Mouse (Mus musculus) neural tube, embryonic 13.5 days (tissue): ENCODE results near the gene Tnrc6b. TPM values are rescaled to one million over a fixed set of nuclear protein-coding genes. Genes with fewer than 3 reads are reported as not detected.

Source experiments
- ATAC-seq: fragments of 200-750 bp; cut with Nextera tagmentation; 2 replicates; pipeline ENCODE4 v1.8.0; 2017; ENCODE audit warnings: low read depth, mild to moderate bottlenecking, moderate TSS enrichment, moderate library complexity
- H3K27ac ChIP-seq: fragments of 300-500 bp; sonication (generic); replicated peaks from 2 replicates; pipeline ENCODE4 v1.5.1; 2015; ENCODE audit warnings: moderate library complexity, mild to moderate bottlenecking, inconsistent platforms
- H3K27me3 ChIP-seq: fragments of 300-500 bp; sonication (generic); 2 replicates; pipeline ENCODE4 v1.6.1; 2015; ENCODE audit warnings: mild to moderate bottlenecking, inconsistent platforms
- H3K36me3 ChIP-seq: fragments of 300-500 bp; sonication (generic); 2 replicates; pipeline ENCODE4 v1.6.1; 2015; ENCODE audit warnings: mild to moderate bottlenecking, inconsistent platforms
- H3K4me1 ChIP-seq: fragments of 300-500 bp; sonication (generic); replicated peaks from 2 replicates; pipeline ENCODE4 v1.6.1; 2015; ENCODE audit warnings: inconsistent platforms
- H3K4me2 ChIP-seq: fragments of 300-500 bp; sonication (generic); 2 replicates; pipeline ENCODE4 v1.6.1; 2015; ENCODE audit warnings: inconsistent platforms, mild to moderate bottlenecking, moderate library complexity
- H3K4me3 ChIP-seq: fragments of 300-500 bp; sonication (generic); 2 replicates; pipeline ENCODE4 v1.5.1; 2015; ENCODE audit warnings: mild to moderate bottlenecking, inconsistent platforms
- H3K9ac ChIP-seq: fragments of 300-500 bp; sonication (generic); 2 replicates; pipeline ENCODE4 v1.6.1; 2015; ENCODE audit warnings: moderate library complexity, mild to moderate bottlenecking, inconsistent platforms
- H3K9me3 ChIP-seq: fragments of 300-500 bp; sonication (generic); 2 replicates; pipeline ENCODE4 v1.6.1; 2016; ENCODE audit warnings: inconsistent platforms
- WGBS: fragments of 180-500 bp; shearing (Covaris S2); methylation state at CpG from one replicate; pipeline ENCODE4 v1.1.7; 2015; 5-methylcytosine and 5-hydroxymethylcytosine counted together
- polyA plus RNA-seq: library from polyadenylated mRNA; unstranded; fragments of >200 nt; fragmentation: Nextera tagmentation; extraction: Ambion mirVana; gene quantifications from 2 replicates; pipeline ENCODE4 v1.2.1, GENCODE M21; 2015

The Tnrc6b gene
- polyA plus RNA-seq, 1 experiment from 2014 or later: 35.5 TPM

DNA sequence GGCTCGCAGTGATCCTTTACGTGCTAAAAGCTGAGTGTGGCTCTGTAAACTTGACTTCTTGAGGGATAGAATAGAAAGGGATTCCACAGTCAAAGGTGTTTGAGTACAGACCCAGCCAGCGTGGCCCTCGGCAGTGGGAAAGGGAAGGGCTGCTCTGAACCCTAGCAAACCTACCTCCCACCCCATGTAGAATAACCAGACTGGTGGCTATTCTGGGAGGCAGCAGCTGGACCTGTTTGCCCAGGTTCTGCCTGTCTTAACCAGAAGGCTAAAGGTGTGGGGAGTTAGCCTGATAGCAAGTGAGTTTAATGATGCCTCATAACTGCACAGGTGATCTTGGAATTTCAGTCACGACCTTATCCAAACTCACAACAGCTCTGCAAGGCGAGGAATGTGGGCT lies 28.0 kb upstream of the Tnrc6b start:
- ATAC-seq: no peak
- Histone ChIP-seq H3K4me1 (peaks cover 64% of the 10 kb centered on the region), H3K4me3 (no peak overlapping the region), H3K9me3 (no peaks in the 10 kb centered on the region), H3K27me3 (no peaks in the 10 kb centered on the region), H3K27ac (peak overlapping the region; percentile 19; the same call in 1 of the 2 replicates), H3K4me2 (no peak overlapping the region), H3K9ac (no peak overlapping the region), H3K36me3 (no peaks in the 10 kb centered on the region)
- 91% methylated on average over 6 of the region's 6 CpGs for WGBS

DNA sequence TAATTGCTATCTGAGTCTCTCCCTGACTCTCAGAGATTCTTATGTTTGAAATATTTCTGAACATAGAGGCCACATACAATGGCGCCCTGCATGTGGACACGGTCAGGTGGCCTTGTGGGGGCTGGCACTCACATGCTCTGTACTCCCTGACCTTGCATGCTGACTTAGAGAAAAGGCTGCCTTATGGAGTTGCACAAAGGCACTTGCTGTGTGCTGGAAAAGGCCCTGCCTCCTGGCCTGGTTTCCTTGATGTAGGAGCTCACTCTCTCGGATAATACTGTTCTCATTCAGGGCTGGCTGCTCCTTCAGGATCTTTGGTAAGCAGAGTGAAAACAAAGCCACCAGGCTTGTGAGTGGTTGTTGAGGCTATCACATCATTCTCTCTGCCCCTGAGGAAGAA lies 27.1 kb upstream of the Tnrc6b start:
- no peak overlapping the region for H3K9ac ChIP-seq
- no peaks in the 10 kb centered on the region for H3K27me3 ChIP-seq
- H3K4me1 ChIP-seq: peaks cover 61% of the 10 kb centered on the region
- H3K4me2 ChIP-seq: no peak overlapping the region
- H3K36me3 ChIP-seq: no peaks in the 10 kb centered on the region
- WGBS: 52% methylated on average over 3 of the region's 3 CpGs
- no peak overlapping the region for H3K4me3 ChIP-seq
- ATAC-seq: no peak
- no peaks in the 10 kb centered on the region for H3K9me3 ChIP-seq
- H3K27ac ChIP-seq: peak overlapping the region; percentile 19; the same call in 1 of the 2 replicates

GRCm38 (mm10) chr15:80684786-80685602 lies 26.1 kb upstream of the Tnrc6b start:
- H3K4me2 ChIP-seq: no peak overlapping the region
- no peaks in the 10 kb centered on the region for H3K9me3 ChIP-seq
- peak overlapping the region; percentile 49; the same call in 1 of the 2 replicates for H3K27ac ChIP-seq
- no peaks in the 10 kb centered on the region for H3K36me3 ChIP-seq
- no peak overlapping the region for H3K9ac ChIP-seq
- H3K4me1 ChIP-seq: peaks cover 51% of the 10 kb centered on the region
- ATAC-seq: 0 out of 2 replicates have a peak, but pooled peaks have one; percentile 15
- WGBS: 17% methylated on average over 8 of the region's 8 CpGs
- H3K4me3 ChIP-seq: no peak overlapping the region
- H3K27me3 ChIP-seq: no peaks in the 10 kb centered on the region

DNA sequence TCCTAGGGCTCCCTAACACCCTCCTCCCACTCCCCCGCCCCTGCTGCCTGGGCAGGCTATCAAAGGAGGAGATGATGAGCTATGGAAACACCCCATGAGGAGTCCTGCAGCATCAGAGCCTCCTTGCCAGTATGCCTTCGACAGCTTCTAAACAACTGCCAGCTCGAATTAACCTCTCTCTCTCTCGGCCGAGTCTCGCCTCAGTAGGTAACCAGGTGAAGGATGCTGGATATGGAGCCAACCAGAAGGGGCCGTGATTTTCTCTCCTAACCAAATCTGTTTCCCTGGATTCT lies 25.6 kb upstream of the Tnrc6b start:
- peak overlapping the region; percentile 49; the same call in 1 of the 2 replicates for H3K27ac ChIP-seq
- H3K4me2 ChIP-seq: no peak overlapping the region
- H3K9ac ChIP-seq: no peak overlapping the region

GRCm38 (mm10) chr15:80688536-80688935 lies 22.6 kb upstream of the Tnrc6b start:
- Histone ChIP-seq H3K9me3 (no peaks in the 10 kb centered on the region), H3K9ac (no peak overlapping the region), H3K36me3 (no peaks in the 10 kb centered on the region), H3K4me3 (no peak overlapping the region), H3K4me1 (peaks cover 39% of the 10 kb centered on the region), H3K27ac (no peak overlapping the region), H3K4me2 (no peak overlapping the region), H3K27me3 (peaks cover 5% of the 10 kb centered on the region; the same call in 1 of the 2 replicates)
- WGBS: 85% methylated on average over 7 of the region's 7 CpGs
- ATAC-seq: no peak

More for the DNA sequence above, 25.6 kb upstream of the Tnrc6b start:
- Histone ChIP-seq H3K9me3 (no peaks in the 10 kb centered on the region), H3K36me3 (no peaks in the 10 kb centered on the region), H3K4me3 (no peak overlapping the region), H3K4me1 (peaks cover 45% of the 10 kb centered on the region), H3K27me3 (no peaks in the 10 kb centered on the region)
- peak; percentile 69 for ATAC-seq
- WGBS: 24% methylated on average over 7 of the region's 7 CpGs

DNA sequence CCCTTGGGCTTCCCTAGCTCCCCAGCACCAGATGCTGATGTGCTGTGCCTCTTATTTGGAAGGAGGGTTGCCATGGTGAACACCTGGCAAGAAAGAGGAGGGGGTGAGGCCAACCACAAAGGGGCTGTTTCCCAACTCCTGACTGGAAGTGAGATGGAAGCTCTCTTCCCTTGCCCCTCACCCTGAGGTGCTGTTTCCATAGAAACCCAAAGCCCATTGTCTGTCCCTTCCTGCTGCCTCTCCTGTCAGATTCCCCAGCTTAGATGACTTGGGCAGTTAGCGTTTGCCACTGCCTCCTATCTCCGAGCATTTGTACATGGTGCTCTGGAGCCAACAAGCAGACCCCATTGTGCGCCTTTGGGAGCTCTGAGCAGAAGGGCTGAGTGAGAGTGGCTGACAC lies 17.6 kb upstream of the Tnrc6b start:
- Histone ChIP-seq H3K4me3 (no peak overlapping the region), H3K4me2 (no peak overlapping the region), H3K27ac (no peak overlapping the region), H3K9me3 (no peaks in the 10 kb centered on the region), H3K4me1 (peaks cover 27% of the 10 kb centered on the region), H3K9ac (no peak overlapping the region), H3K36me3 (no peaks in the 10 kb centered on the region), H3K27me3 (peaks cover 5% of the 10 kb centered on the region; the same call in 1 of the 2 replicates)
- 31% methylated on average over 3 of the region's 3 CpGs for WGBS
- ATAC-seq: no peak

GRCm38 (mm10) chr15:80694125-80694910 lies 16.8 kb upstream of the Tnrc6b start:
- H3K27ac ChIP-seq: no peak overlapping the region
- peak overlapping the region; percentile 50; the same call in 1 of the 2 replicates for H3K9ac ChIP-seq
- no peak overlapping the region for H3K4me3 ChIP-seq
- H3K4me2 ChIP-seq: peak overlapping the region; percentile 40
- H3K36me3 ChIP-seq: no peaks in the 10 kb centered on the region
- WGBS: 28% methylated on average over 11 of the region's 11 CpGs
- peak; percentile 52 for ATAC-seq
- H3K4me1 ChIP-seq: peaks cover 27% of the 10 kb centered on the region
- no peaks in the 10 kb centered on the region for H3K9me3 ChIP-seq
- peaks cover 5% of the 10 kb centered on the region; the same call in 1 of the 2 replicates for H3K27me3 ChIP-seq

- Histone ChIP-seq H3K27me3 (peaks cover 5% of the 10 kb centered on the region; the same call in 1 of the 2 replicates), H3K9me3 (no peaks in the 10 kb centered on the region), H3K4me1 (peaks cover 27% of the 10 kb centered on the region), H3K27ac (no peak overlapping the region), H3K9ac (no peak overlapping the region), H3K36me3 (no peaks in the 10 kb centered on the region), H3K4me3 (no peak overlapping the region), H3K4me2 (no peak overlapping the region)
- no peak for ATAC-seq
- 53% methylated on average over 5 of the region's 5 CpGs for WGBS
Observed at GRCm38 (mm10) chr15:80697564-80697963, 13.5 kb upstream of the Tnrc6b start.

DNA sequence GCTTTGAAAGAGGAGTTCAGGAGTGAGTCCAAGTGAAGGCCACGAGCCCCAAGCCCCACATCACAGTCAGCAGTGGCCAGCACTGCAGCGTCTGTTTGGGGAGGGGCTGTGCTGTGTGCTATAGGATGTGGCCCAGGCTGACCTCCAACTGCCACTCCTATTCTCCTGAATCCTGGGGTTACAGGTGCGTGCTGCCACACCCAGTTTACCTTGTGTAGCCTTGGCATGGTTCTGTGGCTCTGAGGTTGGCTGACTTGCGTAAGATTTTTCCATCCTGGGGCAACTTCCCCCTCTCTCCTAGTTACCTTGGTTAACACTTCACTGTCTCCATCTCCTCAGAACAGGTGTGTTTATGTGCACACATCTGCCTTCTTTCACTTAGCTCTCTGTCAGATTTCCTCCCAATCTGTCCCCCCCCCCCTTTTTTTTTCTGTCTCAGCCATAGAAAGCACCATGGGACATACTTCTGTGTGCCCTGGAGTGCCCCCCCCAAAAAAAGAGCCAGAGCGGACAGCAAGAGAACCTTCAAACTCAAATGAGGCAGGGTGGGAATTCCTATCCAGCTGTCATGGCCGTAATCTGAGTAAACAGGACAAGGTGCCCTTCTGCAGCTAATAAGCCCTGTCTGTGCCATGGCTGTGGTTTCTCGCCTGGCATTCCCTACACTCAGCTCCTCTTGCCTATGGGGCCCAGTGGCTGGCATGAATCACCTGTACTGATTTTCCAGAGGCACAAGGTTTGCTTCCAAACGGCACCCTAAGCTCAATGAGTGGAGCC lies 9.4 kb upstream of the Tnrc6b start:
- H3K4me2 ChIP-seq: no peak overlapping the region
- no peaks in the 10 kb centered on the region for H3K9me3 ChIP-seq
- H3K27ac ChIP-seq: no peak overlapping the region
- no peak overlapping the region for H3K4me3 ChIP-seq
- no peak overlapping the region for H3K9ac ChIP-seq
- 77% methylated on average over 8 of the region's 8 CpGs for WGBS
- peaks cover 5% of the 10 kb centered on the region; the same call in 1 of the 2 replicates for H3K27me3 ChIP-seq
- ATAC-seq: no peak
- H3K4me1 ChIP-seq: peaks cover 23% of the 10 kb centered on the region
- H3K36me3 ChIP-seq: no peaks in the 10 kb centered on the region

DNA sequence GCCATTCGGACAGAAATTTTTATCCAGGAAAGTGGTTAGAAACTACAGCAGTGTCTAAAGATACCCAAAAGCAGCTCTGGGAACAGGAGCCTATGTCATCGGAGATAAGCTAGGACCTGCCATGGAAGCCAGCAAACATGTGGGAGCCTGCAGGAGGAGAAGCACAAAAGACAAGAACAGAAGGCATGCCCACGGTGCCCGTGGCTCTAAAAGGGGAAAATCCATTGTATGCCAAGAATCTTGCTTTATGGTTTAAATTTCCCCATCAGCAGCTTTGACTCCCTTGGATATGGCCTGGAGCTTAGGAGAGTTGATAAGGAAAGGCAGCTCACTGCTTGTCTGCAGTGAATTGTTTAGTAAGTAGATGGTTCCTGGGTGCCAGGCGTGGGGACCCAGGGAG lies 8.2 kb upstream of the Tnrc6b start:
- H3K4me2 ChIP-seq: no peak overlapping the region
- H3K9ac ChIP-seq: no peak overlapping the region
- WGBS: 86% methylated on average over 5 of the region's 5 CpGs
- H3K4me1 ChIP-seq: peaks cover 30% of the 10 kb centered on the region
- H3K4me3 ChIP-seq: no peak overlapping the region
- H3K27me3 ChIP-seq: peaks cover 5% of the 10 kb centered on the region; the same call in 1 of the 2 replicates
- H3K9me3 ChIP-seq: no peaks in the 10 kb centered on the region
- H3K36me3 ChIP-seq: no peaks in the 10 kb centered on the region
- ATAC-seq: no peak
- no peak overlapping the region for H3K27ac ChIP-seq

DNA sequence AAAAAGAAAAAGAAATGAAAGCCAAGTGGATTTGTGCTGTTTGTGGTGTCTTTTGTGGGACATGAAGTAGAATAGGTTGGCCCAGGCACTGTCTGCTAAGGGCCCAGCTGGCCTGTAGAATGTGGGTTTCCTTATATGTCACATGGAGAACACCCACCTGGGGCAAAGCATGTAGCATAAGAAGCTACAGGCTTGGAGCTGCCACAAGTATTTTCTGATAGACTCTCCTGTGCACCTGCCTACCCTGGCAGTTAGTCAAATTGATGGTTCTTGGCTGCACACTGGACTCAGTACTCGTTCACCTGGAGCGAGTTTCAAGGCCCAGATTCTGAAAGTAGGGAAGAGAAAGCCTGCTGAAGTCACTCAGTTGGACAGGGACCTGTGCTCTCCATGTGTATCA lies 7.6 kb upstream of the Tnrc6b start:
- no peak overlapping the region for H3K4me2 ChIP-seq
- no peak overlapping the region for H3K4me3 ChIP-seq
- H3K9me3 ChIP-seq: no peaks in the 10 kb centered on the region
- no peaks in the 10 kb centered on the region for H3K36me3 ChIP-seq
- no peak overlapping the region for H3K9ac ChIP-seq
- ATAC-seq: no peak
- H3K27ac ChIP-seq: no peak overlapping the region
- peaks cover 31% of the 10 kb centered on the region for H3K4me1 ChIP-seq
- H3K27me3 ChIP-seq: peaks cover 5% of the 10 kb centered on the region; the same call in 1 of the 2 replicates
- WGBS: 77% methylated on average over 2 of the region's 2 CpGs
